Mouse (Mus musculus) right cerebral cortex, adult 18-20 months (tissue): Measurements from ENCODE around the gene Il18bp.

Source experiments
- DNase-seq: peaks from one replicate; pipeline ENCODE4 v3.0.0; 2022; ENCODE audit warnings: mixed read lengths

The Il18bp gene

DNA sequence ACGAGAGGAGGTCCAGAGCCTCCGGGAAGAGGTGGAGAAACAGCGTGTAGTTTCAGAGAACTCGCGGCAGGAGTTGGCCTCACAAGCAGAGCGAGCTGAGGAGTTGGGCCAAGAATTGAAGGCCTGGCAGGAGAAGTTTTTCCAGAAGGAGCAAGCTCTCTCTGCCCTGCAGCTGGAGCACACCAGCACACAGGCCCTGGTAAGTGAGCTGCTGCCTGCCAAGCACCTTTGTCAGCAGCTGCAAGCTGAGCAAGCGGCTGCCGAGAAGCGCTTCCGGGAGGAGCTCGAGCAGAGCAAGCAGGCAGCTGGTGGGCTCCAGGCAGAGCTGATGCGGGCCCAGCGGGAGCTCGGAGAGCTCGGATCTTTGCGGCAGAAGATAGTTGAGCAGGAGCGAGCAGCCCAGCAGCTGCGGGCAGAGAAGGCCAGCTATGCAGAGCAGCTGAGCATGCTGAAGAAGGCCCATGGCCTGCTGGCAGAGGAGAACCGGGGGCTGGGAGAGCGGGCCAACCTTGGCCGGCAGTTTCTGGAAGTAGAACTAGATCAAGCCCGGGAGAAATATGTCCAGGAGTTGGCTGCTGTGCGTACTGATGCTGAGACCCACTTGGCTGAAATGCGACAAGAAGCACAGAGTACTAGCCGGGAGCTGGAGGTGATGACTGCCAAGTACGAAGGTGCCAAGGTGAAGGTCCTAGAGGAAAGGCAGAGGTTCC, 17.4 kb downstream of the Il18bp start:
- peak; percentile 54 for DNase-seq

DNA sequence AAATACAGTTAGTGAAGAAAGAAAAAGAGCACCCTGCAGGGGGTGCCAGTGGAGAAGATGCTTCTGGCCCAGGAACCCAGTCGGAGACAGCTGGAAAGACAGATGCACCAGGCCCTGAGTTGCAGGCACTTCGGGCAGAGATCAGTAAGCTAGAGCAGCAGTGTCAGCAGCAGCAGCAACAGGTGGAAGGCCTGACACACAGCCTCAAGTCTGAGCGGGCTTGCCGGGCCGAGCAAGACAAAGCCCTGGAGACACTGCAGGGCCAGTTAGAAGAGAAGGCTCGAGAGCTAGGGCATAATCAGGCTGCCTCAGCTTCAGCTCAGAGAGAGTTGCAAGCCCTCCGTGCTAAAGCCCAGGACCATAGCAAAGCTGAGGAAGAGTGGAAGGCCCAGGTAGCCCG, 18.2 kb downstream of the Il18bp start:
- no peak for DNase-seq

DNA sequence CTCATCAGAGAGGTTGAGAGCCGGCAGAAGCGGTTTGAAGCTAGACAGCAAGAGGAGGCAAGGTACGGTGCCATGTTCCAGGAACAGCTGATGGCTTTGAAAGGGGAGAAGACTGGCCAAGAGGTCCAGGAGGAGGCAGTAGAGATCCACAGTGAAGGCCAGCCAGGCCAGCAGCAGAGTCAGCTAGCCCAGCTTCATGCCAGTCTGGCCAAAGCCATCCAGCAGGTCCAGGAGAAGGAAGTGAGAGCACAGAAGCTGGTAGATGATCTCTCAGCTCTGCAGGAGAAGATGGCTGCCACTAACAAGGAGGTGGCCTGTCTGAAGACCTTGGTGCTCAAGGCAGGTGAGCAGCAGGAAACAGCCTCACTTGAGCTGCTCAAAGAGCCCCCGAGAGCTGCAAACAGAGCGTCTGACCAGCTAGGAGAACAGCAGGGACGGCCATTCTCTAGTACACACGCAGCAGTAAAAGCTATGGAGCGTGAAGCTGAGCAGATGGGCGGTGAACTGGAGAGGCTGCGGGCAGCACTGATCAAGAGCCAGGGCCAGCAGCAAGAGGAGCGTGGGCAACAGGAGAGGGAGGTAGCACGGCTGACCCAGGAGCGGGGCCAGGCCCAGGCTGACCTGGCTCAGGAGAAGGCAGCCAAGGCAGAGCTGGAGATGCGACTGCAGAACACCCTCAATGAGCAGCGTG, 18.9 kb downstream of the Il18bp start:
- DNase-seq: no peak

DNA sequence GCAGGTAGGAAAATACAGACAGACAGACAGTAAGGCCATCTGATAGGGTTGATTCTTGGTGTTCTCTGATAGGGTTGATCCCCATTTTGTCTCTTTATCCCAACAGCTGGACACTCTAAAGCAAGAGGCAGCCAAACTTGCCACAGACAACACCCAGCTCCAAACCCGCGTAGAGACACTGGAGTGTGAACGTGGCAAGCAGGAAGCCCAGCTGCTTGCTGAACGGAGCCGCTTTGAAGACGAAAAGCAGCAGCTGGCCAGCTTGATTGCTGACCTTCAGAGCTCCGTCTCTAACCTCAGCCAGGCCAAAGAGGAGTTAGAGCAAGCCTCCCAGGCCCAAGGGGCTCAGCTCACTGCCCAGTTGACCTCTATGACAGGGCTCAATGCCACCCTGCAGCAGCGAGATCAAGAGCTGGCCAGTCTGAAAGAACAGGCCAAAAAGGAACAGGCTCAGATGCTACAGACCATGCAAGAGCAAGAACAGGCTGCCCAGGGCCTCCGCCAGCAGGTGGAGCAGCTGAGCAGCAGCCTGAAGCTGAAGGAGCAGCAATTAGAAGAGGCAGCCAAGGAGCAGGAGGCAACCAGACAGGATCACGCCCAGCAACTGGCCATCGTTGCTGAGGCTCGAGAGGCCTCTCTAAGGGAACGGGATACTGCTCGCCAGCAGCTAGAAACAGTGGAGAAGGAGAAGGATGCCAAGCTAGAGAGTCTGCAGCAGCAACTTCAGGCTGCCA, 20.1 kb downstream of the Il18bp start:
- DNase-seq: peak; percentile 84

DNA sequence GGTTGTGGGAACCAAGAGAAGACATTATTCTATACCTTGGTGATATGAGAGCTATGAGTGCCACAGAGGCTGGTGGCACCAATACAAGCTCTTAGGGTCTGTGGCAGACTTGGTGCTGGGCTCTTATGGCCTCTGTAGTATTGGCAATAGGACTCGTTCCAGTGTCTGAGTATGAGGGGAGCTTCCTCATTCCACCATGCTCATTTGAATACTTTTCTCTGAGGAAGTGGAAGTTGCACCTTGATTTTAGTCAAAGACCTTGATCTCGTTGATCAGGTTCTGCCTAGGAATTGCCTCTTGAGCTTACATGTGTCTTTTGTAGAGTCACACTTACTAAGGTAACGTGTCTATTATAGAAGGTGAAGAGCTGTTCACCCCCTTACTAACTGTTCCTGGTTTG, 24.2 kb downstream of the Il18bp start:
- DNase-seq: no peak

DNA sequence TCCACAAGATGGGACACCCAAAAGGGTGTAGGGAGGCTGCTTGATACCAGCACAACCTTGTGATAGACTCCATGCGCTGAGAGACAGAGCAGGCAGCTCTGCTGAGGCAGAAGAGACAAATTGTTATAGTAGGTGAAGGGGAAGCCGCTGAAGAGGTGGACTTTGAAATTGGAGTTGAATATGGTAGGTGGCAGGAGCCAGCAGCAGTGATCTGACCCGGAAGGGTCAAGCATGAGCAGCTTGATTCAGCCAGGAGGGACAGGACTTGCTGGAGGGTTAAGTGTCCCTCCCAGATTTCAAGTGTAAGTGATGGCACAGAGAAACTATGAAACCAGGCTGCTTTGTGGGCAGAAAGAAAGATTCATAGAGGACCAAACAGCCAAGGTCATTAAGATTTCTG, 33.4 kb downstream of the Il18bp start:
- DNase-seq: no peak

DNA sequence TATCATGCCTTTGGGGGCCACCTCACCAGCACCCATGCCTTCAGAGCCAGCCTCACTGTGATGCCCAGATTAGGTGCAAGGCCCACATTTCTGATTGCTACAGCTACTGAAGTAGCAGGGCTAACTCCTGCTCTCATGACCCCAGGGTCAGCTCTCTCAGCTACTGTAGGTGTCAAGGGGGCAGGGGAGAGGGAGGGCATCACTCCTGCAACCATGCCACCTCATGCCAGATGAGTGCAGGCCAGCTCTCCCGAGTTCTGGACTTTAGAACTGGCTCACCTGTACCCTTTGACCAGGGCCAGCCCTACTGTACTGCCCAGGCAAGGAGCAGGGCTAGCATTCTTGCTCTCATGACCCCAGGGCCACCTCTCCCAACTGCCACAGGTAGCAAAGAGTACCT, 35.8 kb downstream of the Il18bp start:
- no peak for DNase-seq

DNA sequence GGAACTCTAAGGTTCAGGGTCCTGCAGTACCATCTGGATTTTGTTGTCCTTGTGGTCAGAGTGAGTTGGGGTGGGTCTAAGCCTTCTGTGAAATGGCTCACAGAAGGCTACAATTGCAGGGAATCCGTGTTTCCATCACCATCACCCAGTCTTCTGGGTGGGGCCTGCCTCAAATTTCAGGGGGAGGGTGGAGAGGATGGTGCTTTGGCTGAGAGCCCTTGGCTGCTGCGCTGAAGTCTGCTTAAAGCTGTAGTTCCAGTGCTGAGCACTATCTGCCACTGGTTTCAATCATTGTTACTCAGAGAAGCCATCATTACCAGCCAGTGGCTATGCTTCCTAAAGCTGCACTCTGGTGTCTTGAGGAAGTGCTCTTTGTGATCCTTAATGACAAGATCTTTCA, 44.0 kb downstream of the Il18bp start:
- no peak for DNase-seq

DNA sequence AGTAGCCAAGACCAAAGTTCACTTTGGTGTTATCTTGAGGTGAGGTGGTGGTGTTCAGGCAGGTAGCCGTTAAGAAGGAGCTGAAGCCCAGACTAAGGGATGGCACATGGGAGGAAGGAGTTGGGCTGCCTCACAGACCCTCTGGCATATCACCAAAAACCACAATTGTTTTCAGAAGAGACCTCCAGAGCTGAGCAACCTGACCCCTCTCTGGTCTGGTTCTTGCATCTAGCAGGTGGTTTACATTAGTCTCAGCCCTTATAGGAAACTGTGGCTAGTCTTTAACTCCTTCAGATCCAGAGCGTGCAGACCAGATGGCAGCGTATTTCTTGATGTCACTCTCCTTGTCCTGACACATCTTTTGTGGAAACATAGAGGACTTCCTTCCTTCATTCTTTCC, 44.8 kb downstream of the Il18bp start:
- no peak for DNase-seq

DNA sequence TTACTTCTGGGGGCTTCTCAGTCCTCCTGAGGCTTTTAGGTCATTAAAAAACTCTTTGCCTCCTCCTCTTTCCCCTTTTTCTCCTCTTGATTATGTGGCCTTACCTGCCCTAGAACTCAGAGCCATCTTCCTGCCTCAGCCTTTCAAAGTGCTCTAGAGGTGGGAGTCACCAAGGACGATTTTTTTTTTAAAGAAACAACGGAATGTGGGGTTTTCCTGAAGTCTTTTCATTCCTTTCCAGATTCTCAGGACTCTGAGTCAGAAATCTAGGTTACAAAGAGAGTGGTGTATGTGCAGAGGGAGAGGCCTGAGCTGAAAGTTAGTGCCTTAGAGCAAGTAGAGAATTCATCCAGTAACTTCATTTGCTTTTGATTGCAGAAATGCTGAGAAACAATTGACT, 46.8 kb downstream of the Il18bp start:
- DNase-seq: no peak

DNA sequence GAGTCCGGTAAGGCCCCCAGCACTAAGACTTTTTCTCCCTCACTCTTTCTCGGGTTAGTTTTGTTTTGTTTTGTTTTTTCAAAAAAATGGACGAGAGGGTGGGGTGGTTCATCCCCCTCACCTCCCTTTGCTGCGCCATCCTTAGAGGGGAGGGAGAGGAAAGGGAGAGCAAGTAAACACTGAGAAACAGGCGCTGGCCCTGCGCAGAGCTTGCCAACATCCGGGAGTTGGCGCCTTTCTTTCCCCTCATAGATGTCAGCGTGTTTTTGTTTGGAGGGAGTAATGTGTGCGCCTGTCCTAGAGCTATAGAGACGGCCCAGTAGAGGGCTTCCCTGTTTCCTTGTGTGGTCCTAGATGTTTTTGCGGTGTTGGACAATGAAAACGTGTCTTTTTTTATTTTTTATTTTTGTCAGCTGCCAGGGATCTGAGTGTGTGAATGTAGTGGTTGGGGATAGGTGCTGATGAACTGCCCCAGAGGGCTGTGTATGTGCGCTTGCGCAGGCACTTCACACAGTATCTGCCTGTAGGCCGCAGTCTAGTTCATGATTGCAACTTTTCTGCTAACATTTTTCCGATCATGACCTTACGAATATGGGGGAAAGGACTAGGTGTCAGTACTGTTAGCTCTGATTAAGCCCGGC, 47.5 kb downstream of the Il18bp start:
- DNase-seq: peak; percentile 82

DNA sequence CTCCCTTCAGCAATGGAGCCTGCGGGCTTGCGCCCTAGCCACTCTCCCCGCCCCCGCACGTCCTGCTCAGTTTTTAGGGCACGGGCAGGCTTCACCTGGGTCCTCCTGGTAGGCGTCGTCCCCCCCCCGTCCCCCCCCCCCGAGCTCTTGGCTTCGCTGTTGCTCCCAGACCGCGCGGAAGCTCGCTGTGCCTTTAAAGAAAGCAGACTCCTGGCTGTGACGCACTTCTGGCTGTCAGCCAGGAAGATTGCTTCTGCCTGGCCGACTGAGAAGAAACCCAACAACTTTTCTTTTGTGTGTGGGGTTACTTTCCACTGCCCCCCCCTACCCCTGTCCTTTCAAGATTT, 48.1 kb downstream of the Il18bp start:
- DNase-seq: peak; percentile 91

DNA sequence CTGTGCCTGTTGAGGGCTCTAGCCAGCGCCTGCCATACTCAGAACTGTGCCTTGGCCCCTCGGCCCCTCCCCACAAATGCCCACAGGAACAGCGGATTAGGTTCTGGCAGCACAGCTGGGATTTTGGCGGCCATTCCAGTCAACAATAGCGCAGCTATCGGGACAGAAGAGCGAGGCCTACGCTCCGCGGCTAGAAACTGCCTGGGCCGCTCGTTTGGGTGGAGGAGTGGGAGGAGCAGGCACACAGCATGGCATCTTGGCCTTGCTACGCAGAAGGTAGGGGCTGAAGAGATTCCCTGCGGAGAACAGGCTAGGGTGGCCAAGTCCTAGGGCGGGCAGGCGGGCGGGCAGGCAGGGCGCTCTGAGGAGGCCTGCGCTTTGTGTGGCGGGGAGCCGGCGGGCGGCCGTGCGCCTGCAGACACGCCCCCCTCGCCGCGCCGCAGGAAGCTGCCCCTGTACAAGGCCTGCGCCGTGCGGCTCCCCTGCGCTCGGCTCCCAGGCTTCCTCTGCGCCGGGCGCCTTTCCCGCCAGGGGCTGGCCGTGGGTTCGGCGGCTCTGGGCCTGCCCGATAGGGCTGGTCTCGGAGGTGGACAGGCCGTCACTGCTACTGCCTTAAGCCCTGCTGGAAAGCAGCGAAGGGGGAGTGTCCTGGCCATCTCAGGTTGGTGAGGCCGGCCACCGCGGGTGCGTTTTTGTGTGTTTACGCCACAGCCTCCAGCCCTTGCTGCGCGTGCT, 48.6 kb downstream of the Il18bp start:
- peak; percentile 88 for DNase-seq

DNA sequence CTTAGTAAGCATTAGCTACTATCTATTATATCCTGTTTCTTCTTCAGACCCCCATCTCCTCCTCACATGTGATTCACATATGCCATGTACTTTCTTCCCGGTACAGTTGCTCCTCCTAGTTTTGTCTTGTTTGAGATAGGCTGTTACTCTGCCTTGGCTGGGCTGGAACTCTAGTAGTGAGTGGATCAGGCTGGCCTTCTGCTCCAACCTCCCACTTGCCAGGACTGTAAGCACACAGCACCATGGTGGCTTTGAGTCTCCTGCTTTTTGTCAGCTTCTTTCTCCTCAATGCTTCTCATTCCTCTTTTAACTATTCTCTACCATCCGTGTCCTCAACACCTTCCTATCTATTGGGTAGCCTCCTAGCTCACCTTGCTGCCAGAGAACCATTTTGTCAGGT, 49.7 kb downstream of the Il18bp start:
- no peak for DNase-seq

DNA sequence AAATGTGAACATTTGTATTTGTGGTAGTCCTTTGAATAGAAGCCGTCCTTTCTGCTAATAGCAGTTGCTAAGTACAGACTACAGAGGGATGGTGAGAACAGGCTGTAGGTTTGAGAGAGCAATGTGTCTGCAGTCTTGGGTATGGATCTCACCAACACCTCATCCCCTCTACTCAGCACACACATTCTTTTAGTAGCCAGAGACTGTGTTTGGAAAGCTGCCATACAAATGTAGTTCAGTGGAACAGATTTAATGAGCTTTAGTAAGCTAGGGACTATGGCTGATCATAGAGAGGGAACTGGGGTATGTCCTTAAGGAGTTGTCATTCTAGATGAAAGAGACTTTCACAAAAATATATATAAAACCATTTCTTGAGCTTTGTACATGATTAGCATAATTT, 51.2 kb downstream of the Il18bp start:
- no peak for DNase-seq

DNA sequence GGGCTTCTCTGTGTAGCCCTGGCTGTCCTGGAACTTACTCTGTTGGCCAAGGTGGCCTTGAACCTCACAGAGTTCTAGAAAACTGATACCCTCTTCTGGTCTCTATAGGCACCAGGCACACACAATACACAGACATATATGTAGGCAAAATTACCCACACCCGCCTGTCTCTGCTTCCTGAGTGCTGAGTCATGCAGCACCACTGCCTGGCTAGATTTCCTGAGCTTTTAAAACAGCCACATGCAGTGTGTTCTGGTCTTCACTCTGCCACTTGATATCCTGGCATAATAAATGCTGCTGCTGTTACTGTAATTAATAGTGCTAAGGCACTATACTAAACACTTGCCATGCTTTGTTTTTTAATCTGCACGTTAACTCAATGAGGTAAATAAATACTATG, 52.9 kb downstream of the Il18bp start:
- DNase-seq: no peak
